Comparison of ENCODE assay signal across 1 mouse cellular context in the genomic region with DNA sequence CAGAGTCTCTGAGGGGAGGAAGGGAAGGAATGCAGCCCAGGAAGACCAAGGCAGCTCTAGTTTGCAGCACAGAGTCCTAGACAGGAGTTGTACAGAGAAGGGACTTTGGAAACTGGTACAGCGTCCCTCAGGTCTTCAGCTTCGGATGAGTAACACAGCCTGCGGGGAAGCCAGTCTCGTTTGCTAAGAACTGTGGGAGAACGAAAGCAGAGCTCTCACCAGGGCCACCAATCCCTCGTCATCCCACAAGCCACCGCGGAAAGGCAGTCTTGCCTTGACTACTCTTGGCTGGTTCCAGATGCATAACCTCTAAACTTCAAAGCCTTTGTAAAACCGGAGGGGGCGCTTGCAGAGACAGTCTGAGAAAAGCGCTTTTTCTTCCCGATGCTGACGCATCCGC.
TF ChIP-seq lines count a peak whose summit lies in the region.

No protein-coding gene starts in this region.

TF ChIP-seq in MEL, 35 proteins besides CTCF, POLR2A, EP300 and RAD21 (continued from another document):
- TF ChIP-seq TBP (IDR thresholded peaks at IDR 0.05; ENCODE audit: low read depth, low read length) (0 out of 2 replicates have a peak, but pooled peaks have one; percentile 29), UBTF (IDR thresholded peaks at IDR 0.05; ENCODE audit: borderline replicate concordance, insufficient read depth, low read depth, low read length) (0 out of 2 replicates have a peak, but pooled peaks have one; percentile 34), GABPA (IDR thresholded peaks at IDR 0.05; ENCODE audit: low read depth, low read length) (no peak), HCFC1 (IDR thresholded peaks at IDR 0.05; ENCODE audit: low read depth, low read length) (0 out of 2 replicates have a peak, but pooled peaks have one; percentile 23)
